Mouse (Mus musculus): ENCODE results near the gene Sesn3.
"Not testable (repeated sequence)": the region's sequence is repeated elsewhere in the genome, so short reads cannot be mapped to it uniquely, and the experiment has no call there.

- TF ChIP-seq CTCF (IDR thresholded peaks at IDR 0.05; ENCODE audit: control insufficient read depth, insufficient read depth, insufficient read length); MAX (IDR thresholded peaks at IDR 0.05); USF1 (IDR thresholded peaks at IDR 0.05; ENCODE audit: low read depth); MYOG (IDR thresholded peaks at IDR 0.05; ENCODE audit: control insufficient read depth, extremely low read depth, insufficient read length); MYOD1 (IDR thresholded peaks at IDR 0.05; ENCODE audit: control insufficient read depth, insufficient read length, low read depth): not testable (repeated sequence)
These were observed 47.8 kb upstream of the Sesn3 start for GRCm38 (mm10) chr9:14227086-14227485.

Measured in C2C12 (cell line).